Mouse (Mus musculus) heart, adult 9 months (tissue): ENCODE results near the gene Cacna2d1.

Source experiments
- DNase-seq, 2 experiments: peaks; one replicate each; pipeline ENCODE4 v3.0.0; 2022; ENCODE audit warnings: low spot score in 2 of 2

The Cacna2d1 gene

GRCm38 (mm10) chr5:16414693-16415092 lies 480.2 kb downstream of the Cacna2d1 start:
- peak; percentile 1 to 4 for DNase-seq

GRCm38 (mm10) chr5:16417996-16418395 lies 483.5 kb downstream of the Cacna2d1 start:
- DNase-seq = no peak

GRCm38 (mm10) chr5:16418504-16418903 lies 484.0 kb downstream of the Cacna2d1 start:
- DNase-seq = no peak
